Mouse (Mus musculus): ENCODE measurements around the gene Sec24c.

DNA sequence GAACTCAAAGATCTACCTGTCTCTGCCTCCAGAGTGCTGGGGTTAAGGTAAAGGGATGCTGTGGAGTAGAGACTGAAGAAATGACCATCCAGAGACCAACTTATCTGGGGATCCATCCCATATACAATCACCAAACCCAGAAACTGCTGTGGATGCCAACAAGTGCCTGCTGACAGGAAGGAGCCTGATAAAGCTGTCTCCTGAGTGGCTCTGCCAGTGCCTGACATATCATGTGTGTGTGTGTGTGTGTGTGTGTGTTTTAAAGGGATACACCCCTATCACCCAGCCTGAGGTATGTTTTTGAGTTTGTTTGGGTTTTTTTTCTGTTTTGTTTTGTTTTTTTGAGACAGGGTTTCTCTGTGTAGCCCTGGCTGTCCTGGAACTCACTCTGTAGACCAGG lies 27.7 kb upstream of the Sec24c start:
- TF ChIP-seq ZC3H11A (IDR thresholded peaks at IDR 0.05; ENCODE audit: borderline replicate concordance, low read depth, low read length) (no peak), ZNF384 (IDR thresholded peaks at IDR 0.05; ENCODE audit: low read depth, low read length) (no peak), HCFC1 (IDR thresholded peaks at IDR 0.05; ENCODE audit: borderline replicate concordance, insufficient read depth, low read length) (no peak), CHD2 (IDR thresholded peaks at IDR 0.05; ENCODE audit: low read depth, low read length) (no peak)
